ENCODE assay signal across 24 mouse cellular contexts in the genomic region with DNA sequence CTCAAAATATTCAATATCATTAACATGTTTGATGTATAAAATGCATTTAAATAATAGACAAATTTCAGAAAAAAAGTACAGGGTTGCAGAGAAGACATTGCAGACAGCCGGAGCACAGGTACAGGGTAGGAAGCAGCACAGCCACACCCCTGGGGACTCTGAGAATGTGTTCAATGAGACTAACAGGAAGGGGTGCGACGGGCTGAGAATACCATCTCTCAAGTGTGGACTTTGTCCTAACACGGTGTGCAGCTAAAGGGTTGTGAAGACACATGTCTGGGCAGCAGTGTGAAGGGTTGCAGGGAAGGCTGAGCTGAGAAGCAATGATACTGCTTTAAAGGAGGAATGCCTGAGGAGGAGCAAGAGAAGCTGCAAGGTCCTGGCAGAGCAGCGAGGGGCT.
"Had no signal": no experiment of that assay in that cellular context is flagged by ENCODE, and none has a peak within 500 bp of the region (broad histone marks: within the 10 kb centered on the region; RNA-seq: fewer than 3 reads in every experiment).

No protein-coding gene starts in this region.

- H3K27ac ChIP-seq: gastrocnemius, adult 2 months; heart, embryonic 10.5 days; hindbrain, embryonic 10.5 days; hindbrain, embryonic 12.5 days; hindbrain, embryonic 14.5 days; layer of hippocampus, adult 2 months; left cerebral cortex, adult 2 months; limb, embryonic 12.5 days; liver, embryonic 13.5 days had no signal

- DNase-seq: gastrocnemius, adult 2 months; gastrocnemius, postnatal 10 days; gastrocnemius, postnatal 25 days; heart, adult 11 months; heart, postnatal 10 days; heart, postnatal 4 days; kidney, adult 18-20 months; kidney, adult 8-10 months; kidney, postnatal 10 days; kidney, postnatal 25 days; kidney, postnatal 4 days; liver; liver, embryonic 13.5 days had no signal

- H3K27me3 ChIP-seq: heart, embryonic 12.5 days; hindbrain, embryonic 12.5 days; limb, embryonic 12.5 days; liver, embryonic 13.5 days had no signal

- H3K9ac ChIP-seq: heart, embryonic 12.5 days; hindbrain, embryonic 12.5 days; hindbrain, embryonic 14.5 days; limb, embryonic 12.5 days; liver, embryonic 13.5 days had no signal

- H3K36me3 ChIP-seq: heart, embryonic 10.5 days; heart, embryonic 12.5 days; hindbrain, embryonic 10.5 days; hindbrain, embryonic 12.5 days; limb, embryonic 12.5 days; liver, embryonic 13.5 days had no signal

- H3K4me2 ChIP-seq: heart, embryonic 12.5 days; hindbrain, embryonic 12.5 days; hindbrain, embryonic 14.5 days; limb, embryonic 12.5 days; liver, embryonic 11.5 days; liver, embryonic 13.5 days had no signal

- ATAC-seq: hindbrain, embryonic 16.5 days; inflammation-experienced regulatory T-cells, adult 6 months had no signal

- H3K9me3 ChIP-seq: heart, embryonic 10.5 days; heart, embryonic 12.5 days; hindbrain, embryonic 12.5 days; limb, embryonic 12.5 days; liver, embryonic 13.5 days had no signal

- H3K4me1 ChIP-seq: heart, embryonic 10.5 days; heart, embryonic 12.5 days; hindbrain, embryonic 10.5 days; hindbrain, embryonic 12.5 days; limb, embryonic 12.5 days; liver, embryonic 13.5 days had no signal

- H3K4me3 ChIP-seq: gastrocnemius, adult 2 months; heart, embryonic 10.5 days; heart, embryonic 12.5 days; hindbrain, embryonic 10.5 days; hindbrain, embryonic 12.5 days; layer of hippocampus, adult 2 months; left cerebral cortex, adult 2 months; limb, embryonic 12.5 days; liver, embryonic 13.5 days had no signal
